Mouse (Mus musculus) spleen, adult 2 months (tissue): ENCODE measurements around the gene Olfr1416.

Source experiments
- CTCF ChIP-seq: fragments of 200-500 bp; IDR thresholded peaks from 2 replicates; pipeline ENCODE4 v1.5.1; 2011; ENCODE audit warnings: mild to moderate bottlenecking, inconsistent platforms; ENCODE audit not compliant: insufficient read depth, insufficient read length, insufficient replicate concordance; ENCODE audit errors: extremely low read depth
- POLR2A ChIP-seq: fragments of 200-500 bp; IDR thresholded peaks from 2 replicates; pipeline ENCODE4 v1.6.1; 2011; ENCODE audit warnings: low read depth, low read length, inconsistent platforms

GRCm38 (mm10) chr1:92432791-92433190 is 52.1 kb downstream of the Olfr1416 start:
- TF ChIP-seq CTCF, result no peak
- TF ChIP-seq POLR2A, result no peak
